Mouse (Mus musculus) lung, adult 2 months (tissue): Measurements from ENCODE around the gene Gsdma3.

ENCODE experiments used
- CTCF ChIP-seq: fragments of 200-500 bp; IDR thresholded peaks from 2 replicates; pipeline ENCODE4 v1.5.1; 2011; ENCODE audit warnings: mild to moderate bottlenecking, low read length, control low read depth; ENCODE audit not compliant: insufficient read depth
- POLR2A ChIP-seq: fragments of 200-500 bp; IDR thresholded peaks from 2 replicates; pipeline ENCODE4 v1.6.1; 2011; ENCODE audit warnings: low read depth, mild to moderate bottlenecking, control low read depth, low read length, borderline replicate concordance; ENCODE audit errors: extremely low read depth

DNA sequence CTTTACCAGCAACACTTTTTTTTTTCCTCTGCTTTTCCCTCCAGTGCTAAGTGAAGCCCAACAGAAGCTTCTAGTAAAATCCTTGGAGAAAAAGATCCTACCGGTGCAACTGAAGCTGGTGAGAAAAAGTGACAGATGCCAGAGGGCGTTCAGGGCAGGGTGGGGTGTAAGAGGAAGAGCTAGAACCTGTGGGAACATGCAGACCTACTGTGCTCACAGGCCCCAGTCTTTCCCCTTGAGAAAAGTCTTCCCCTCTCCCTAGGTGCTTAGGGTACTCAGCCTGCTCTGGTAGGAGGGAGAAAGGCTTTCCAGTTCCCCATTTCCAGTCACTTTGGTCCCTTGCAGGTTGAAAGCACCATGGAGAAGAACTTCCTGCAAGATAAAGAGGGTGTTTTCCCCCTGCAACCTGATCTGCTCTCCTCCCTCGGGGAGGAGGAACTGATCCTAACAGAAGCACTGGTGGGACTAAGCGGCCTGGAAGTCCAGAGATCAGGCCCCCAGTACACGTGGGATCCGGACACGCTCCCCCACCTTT lies 49.7 kb downstream of the Gsdma3 start:
- TF ChIP-seq POLR2A (no peak), CTCF (no peak)
